Mouse (Mus musculus) embryonic facial prominence, embryonic 10.5 days (tissue): Measurements from ENCODE around the gene Sord. TPM values are rescaled to one million over a fixed set of nuclear protein-coding genes. Genes with fewer than 3 reads are reported as not detected.

Experiments used
- DNase-seq: peaks from one replicate; pipeline ENCODE4 v3.0.0-alpha.2; 2017; ENCODE audit warnings: low spot score
- H3K27ac ChIP-seq: fragments of 300-500 bp; sonication (generic); replicated peaks from 2 replicates; pipeline ENCODE4 v1.5.1; 2016; ENCODE audit warnings: mild to moderate bottlenecking
- H3K27me3 ChIP-seq: fragments of 300-500 bp; sonication (generic); replicated peaks from 2 replicates; pipeline ENCODE4 v1.6.1; 2016; ENCODE audit warnings: low read depth, mild to moderate bottlenecking; ENCODE audit not compliant: poor library complexity, severe bottlenecking
- H3K36me3 ChIP-seq: fragments of 300-500 bp; sonication (generic); replicated peaks from 2 replicates; pipeline ENCODE4 v1.6.1; 2016; ENCODE audit warnings: mild to moderate bottlenecking, moderate library complexity
- H3K4me1 ChIP-seq: fragments of 300-500 bp; sonication (generic); 2 replicates; pipeline ENCODE4 v1.6.1; 2016
- H3K4me3 ChIP-seq: fragments of 300-500 bp; sonication (generic); 2 replicates; pipeline ENCODE4 v1.5.1; 2016; ENCODE audit warnings: mild to moderate bottlenecking, moderate library complexity
- H3K9me3 ChIP-seq: fragments of 300-500 bp; sonication (generic); 2 replicates; pipeline ENCODE4 v1.6.1; 2016; ENCODE audit warnings: mild to moderate bottlenecking
- WGBS: fragments of 180-500 bp; shearing (Covaris S2); methylation state at CpG from one replicate; pipeline ENCODE4 v1.1.7; 2016; 5-methylcytosine and 5-hydroxymethylcytosine counted together
- polyA plus RNA-seq: library from polyadenylated mRNA; unstranded; fragments of >200 nt; fragmentation: Nextera tagmentation; extraction: Ambion mirVana; gene quantifications from 2 replicates; pipeline ENCODE4 v1.2.1, GENCODE M21; 2016

Sord gene
- polyA plus RNA-seq, 1 experiment from 2014 or later, result 23.8 TPM

- 3% methylated on average over 27 of the region's 27 CpGs for WGBS
- Histone ChIP-seq H3K27ac (no peak overlapping the region), H3K36me3 (no peaks in the 10 kb centered on the region), H3K27me3 (peaks cover 92% of the 10 kb centered on the region), H3K4me1 (peaks cover 12% of the 10 kb centered on the region), H3K4me3 (peak overlapping the region; percentile 48), H3K9me3 (no peaks in the 10 kb centered on the region)
- peak; percentile 84 for DNase-seq
Measured at GRCm38 (mm10) chr2:122312722-122313417, 78.3 kb downstream of the Sord start.

- peak within 1 kb of the TSS; percentile 48 for H3K4me3 ChIP-seq
- H3K27ac ChIP-seq, result no peak within 1 kb of the TSS
- H3K27me3 ChIP-seq, result peaks cover 92% of the 10 kb centered on the region
- DNase-seq, result peak; percentile 38
- 2% methylated on average over 24 of the region's 24 CpGs for WGBS
- H3K36me3 ChIP-seq, result no peaks in the 10 kb centered on the region
- H3K4me1 ChIP-seq, result peaks cover 12% of the 10 kb centered on the region
- H3K9me3 ChIP-seq, result no peaks in the 10 kb centered on the region
Measured at GRCm38 (mm10) chr2:122313536-122313935, 79.0 kb downstream of the Sord start, which contains the start of gene Duoxa1. Gene Duoxa1 (minus strand): TSS chr2:122313730.

Other genes with a start within 250 kb of the Sord start
- 13.0 and 13.5 TPM in 2 replicates for gene Eif3j1, start 206.2 kb upstream of the Sord start, polyA plus RNA-seq
- gene Spg11, start 116.4 kb upstream of the Sord start, polyA plus RNA-seq, result 10.9 TPM in 2 replicates
- 104 and 107 TPM in 2 replicates for gene B2m, start 87.1 kb upstream of the Sord start, polyA plus RNA-seq
- gene Trim69, start 74.0 kb upstream of the Sord start, polyA plus RNA-seq, result 0.11 TPM in 1 of 2 replicates, not detected in the other
- 0.10 TPM in 1 of 2 replicates, not detected in the other for gene Patl2, start 48.6 kb upstream of the Sord start, polyA plus RNA-seq
- not detected in 2 replicates for gene Terb2, start 48.5 kb upstream of the Sord start, polyA plus RNA-seq
- gene Duox2, start 63.7 kb downstream of the Sord start, polyA plus RNA-seq, result not detected in 2 replicates
- gene Duoxa2, start 64.2 kb downstream of the Sord start, polyA plus RNA-seq, result 0.09 TPM in 1 of 2 replicates, not detected in the other
- gene Duoxa1, start 79.0 kb downstream of the Sord start, polyA plus RNA-seq, result 0.27 TPM in 1 of 2 replicates, not detected in the other
- 0.07 TPM in 1 of 2 replicates, not detected in the other for gene Duox1, start 80.9 kb downstream of the Sord start, polyA plus RNA-seq
- 4.7 and 7.6 TPM in 2 replicates for gene Shf, start 134.4 kb downstream of the Sord start, polyA plus RNA-seq
- 0.10 and 0.19 TPM in 2 replicates for gene Slc28a2, start 191.7 kb downstream of the Sord start, polyA plus RNA-seq